Mouse (Mus musculus) liver, adult 2 months (tissue): ENCODE data around the gene Lce3b.

Experiments used
- CTCF ChIP-seq: fragments of 200-500 bp; IDR thresholded peaks from 2 replicates; pipeline ENCODE4 v1.5.1; 2011; ENCODE audit warnings: low read depth, low read length, control low read depth
- POLR2A ChIP-seq: fragments of 200-500 bp; IDR thresholded peaks from 2 replicates; pipeline ENCODE4 v1.6.1; 2011; ENCODE audit warnings: low read length, control low read depth; ENCODE audit not compliant: insufficient read depth; ENCODE audit errors: extremely low read depth

DNA sequence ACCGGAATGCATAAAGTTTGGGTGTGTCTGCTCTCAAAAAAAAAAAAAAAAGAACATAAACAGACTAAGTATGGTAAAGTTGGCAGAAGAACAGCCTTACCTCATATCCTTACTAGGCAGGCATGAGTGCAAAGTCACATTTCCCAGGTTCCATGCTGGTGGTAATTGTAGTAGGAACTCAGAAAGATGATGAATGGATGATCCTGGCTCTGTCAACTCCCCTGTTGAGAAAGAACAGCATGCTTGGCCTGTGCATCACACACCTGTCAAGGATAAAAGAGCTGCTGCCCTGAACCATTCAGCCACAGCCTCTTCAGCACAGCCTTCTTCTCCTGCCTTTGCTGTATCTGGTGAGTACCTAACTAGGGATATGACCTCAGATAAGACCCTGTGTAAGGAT, 11.4 kb downstream of the Lce3b start, which contains the start of gene Lce3c:
- no peak for TF ChIP-seq CTCF
- TF ChIP-seq POLR2A: no peak
